Mouse (Mus musculus) megakaryocyte, embryonic 14.5 days (primary cell): ENCODE measurements at regions not wholly inside any gene's neighbourhood (a gene's known extent, or its start where the extent isn't known, plus 50 kb on each side); places are given as distances from the start of the nearest gene placed in this dataset.

Experiments used
- FLI1 ChIP-seq: IDR thresholded peaks from 2 replicates; pipeline ENCODE4 v1.6.1; 2012; ENCODE audit warnings: low read length, inconsistent platforms, mixed read lengths
- GATA1 ChIP-seq: IDR thresholded peaks from 3 replicates; pipeline ENCODE4 v1.6.1; 2012; ENCODE audit warnings: mixed read lengths, low read length, inconsistent platforms, borderline replicate concordance

DNA sequence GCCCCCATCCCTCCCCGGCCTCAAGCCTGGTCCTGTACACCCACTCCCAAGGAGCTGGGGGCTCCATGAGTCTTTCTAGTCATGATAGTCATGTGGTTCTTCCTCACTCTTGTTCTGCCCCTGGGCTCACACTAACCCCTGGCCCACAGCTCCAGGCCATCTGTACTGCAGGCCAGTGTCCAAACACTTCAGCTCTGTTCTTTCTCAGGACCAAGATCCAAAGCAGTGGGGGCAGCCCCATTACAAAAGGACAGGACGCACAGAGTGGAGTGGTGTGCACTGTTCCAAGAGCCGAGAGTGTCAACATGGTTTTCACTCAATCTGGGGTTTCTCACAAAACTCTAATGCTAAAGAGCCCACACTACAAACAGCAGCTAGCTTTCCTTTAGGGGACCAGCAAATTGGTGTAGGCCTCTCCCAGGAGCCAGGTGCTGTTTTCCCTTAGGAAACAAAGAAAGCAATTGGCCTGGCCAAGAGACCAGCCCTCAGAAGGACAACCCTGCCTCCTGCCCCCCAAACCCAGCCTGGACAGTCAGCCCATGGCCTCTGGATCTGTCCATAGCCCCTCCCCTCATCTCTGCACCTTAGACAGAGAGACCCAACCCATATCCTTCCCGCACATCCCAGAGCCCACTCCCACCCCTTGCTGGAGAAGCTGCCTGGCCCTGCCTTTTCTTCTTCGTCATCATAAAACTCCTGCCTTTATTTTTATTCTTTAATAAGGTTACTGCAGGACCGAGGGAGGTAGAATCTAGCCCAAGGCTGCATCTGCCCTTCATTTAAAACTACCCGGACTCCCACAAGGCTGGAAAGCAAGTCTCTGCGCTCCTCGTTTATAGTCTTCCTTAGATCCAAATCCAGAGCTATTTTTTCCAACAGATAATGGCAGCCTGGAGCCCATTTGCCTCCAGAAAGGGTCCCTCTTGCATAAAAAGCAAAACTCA lies 188.2 kb upstream of the Cdh5 start:
- no peak for TF ChIP-seq GATA1
- no peak for TF ChIP-seq FLI1
